Mouse (Mus musculus) spleen, embryonic (tissue): ENCODE results near the gene Ezr.
"Not testable (repeated sequence)": the region's sequence is repeated elsewhere in the genome, so short reads cannot be mapped to it uniquely, and the experiment has no call there.

ENCODE experiments used
- CTCF ChIA-PET: fragments of 350-600 bp; sonication (Branson Sonifier 250); formaldehyde crosslinking; loops from one replicate; lab custom pipeline; 2022; lab: Charles Lee

Gene Ezr

GRCm38 (mm10) chr17:6727996-6728610 lies 54.5 kb downstream of the Ezr start:
- CTCF ChIA-PET = no interaction called here

- CTCF ChIA-PET = interaction anchor here (0.6 kb wide), 1 partner anchor 33 kb away, joined by 8 read pairs; no protein-coding TSS in a partner anchor
These were observed 68.6 kb downstream of the Ezr start for GRCm38 (mm10) chr17:6713944-6714343.

- CTCF ChIA-PET = interaction anchor here (0.6 kb wide), 1 partner anchor 33 kb away, joined by 8 read pairs; no protein-coding TSS in a partner anchor
These were observed 69.1 kb downstream of the Ezr start for GRCm38 (mm10) chr17:6713483-6713882.

GRCm38 (mm10) chr17:6708194-6708593 lies 74.4 kb downstream of the Ezr start:
- CTCF ChIA-PET = not testable (repeated sequence)

GRCm38 (mm10) chr17:6707422-6707821 lies 75.2 kb downstream of the Ezr start:
- CTCF ChIA-PET = not testable (repeated sequence)

GRCm38 (mm10) chr17:6706448-6706847 lies 76.1 kb downstream of the Ezr start:
- CTCF ChIA-PET = not testable (repeated sequence)

GRCm38 (mm10) chr17:6703381-6704270 lies 79.0 kb downstream of the Ezr start:
- CTCF ChIA-PET = not testable (repeated sequence)

- CTCF ChIA-PET = not testable (repeated sequence)
These were observed 79.9 kb downstream of the Ezr start for GRCm38 (mm10) chr17:6702625-6703221.

- CTCF ChIA-PET = not testable (repeated sequence)
These were observed 82.5 kb downstream of the Ezr start for GRCm38 (mm10) chr17:6700077-6700476.

- CTCF ChIA-PET = not testable (repeated sequence)
These were observed 83.1 kb downstream of the Ezr start for GRCm38 (mm10) chr17:6699502-6699901.

- CTCF ChIA-PET = not testable (repeated sequence)
These were observed 85.3 kb downstream of the Ezr start for GRCm38 (mm10) chr17:6697224-6697775.

GRCm38 (mm10) chr17:6696521-6696920 lies 86.1 kb downstream of the Ezr start:
- CTCF ChIA-PET = not testable (repeated sequence)

GRCm38 (mm10) chr17:6695712-6696111 lies 86.9 kb downstream of the Ezr start:
- CTCF ChIA-PET = not testable (repeated sequence)

GRCm38 (mm10) chr17:6691596-6691995 lies 91.0 kb downstream of the Ezr start:
- CTCF ChIA-PET = not testable (repeated sequence)

GRCm38 (mm10) chr17:6689344-6689743 lies 93.2 kb downstream of the Ezr start:
- CTCF ChIA-PET = not testable (repeated sequence)
